Mouse (Mus musculus): ENCODE results near the gene Sumo1.

The Sumo1 gene

GRCm38 (mm10) chr1:59594586-59595266 is 75.9 kb downstream of the Sumo1 start:
- DNase-seq (ENCODE audit: extremely low read depth, insufficient read length, low spot score), result no peak

GRCm38 (mm10) chr1:59593622-59594035 is 77.0 kb downstream of the Sumo1 start:
- no peak for DNase-seq (ENCODE audit: extremely low read depth, insufficient read length, low spot score)

GRCm38 (mm10) chr1:59592876-59593275 is 77.8 kb downstream of the Sumo1 start:
- DNase-seq (ENCODE audit: extremely low read depth, insufficient read length, low spot score), result no peak

- no peak for DNase-seq (ENCODE audit: extremely low read depth, insufficient read length, low spot score)
These were observed 78.3 kb downstream of the Sumo1 start for GRCm38 (mm10) chr1:59592359-59592758.

- DNase-seq (ENCODE audit: extremely low read depth, insufficient read length, low spot score), result no peak
These were observed 81.4 kb downstream of the Sumo1 start for GRCm38 (mm10) chr1:59589271-59589670.

GRCm38 (mm10) chr1:59584656-59585410 is 85.8 kb downstream of the Sumo1 start:
- peak; percentile 43 for DNase-seq (ENCODE audit: extremely low read depth, insufficient read length, low spot score)

GRCm38 (mm10) chr1:59580880-59581279 is 89.8 kb downstream of the Sumo1 start:
- DNase-seq (ENCODE audit: extremely low read depth, insufficient read length, low spot score), result no peak

GRCm38 (mm10) chr1:59580131-59580751 is 90.4 kb downstream of the Sumo1 start:
- no peak for DNase-seq (ENCODE audit: extremely low read depth, insufficient read length, low spot score)

GRCm38 (mm10) chr1:59579327-59579726 is 91.3 kb downstream of the Sumo1 start:
- DNase-seq (ENCODE audit: extremely low read depth, insufficient read length, low spot score), result no peak

GRCm38 (mm10) chr1:59578770-59579169 is 91.9 kb downstream of the Sumo1 start:
- no peak for DNase-seq (ENCODE audit: extremely low read depth, insufficient read length, low spot score)

GRCm38 (mm10) chr1:59574262-59575187 is 96.1 kb downstream of the Sumo1 start:
- DNase-seq (ENCODE audit: extremely low read depth, insufficient read length, low spot score), result no peak

GRCm38 (mm10) chr1:59573843-59574242 is 96.8 kb downstream of the Sumo1 start:
- no peak for DNase-seq (ENCODE audit: extremely low read depth, insufficient read length, low spot score)

- DNase-seq (ENCODE audit: extremely low read depth, insufficient read length, low spot score), result no peak
These were observed 99.1 kb downstream of the Sumo1 start for GRCm38 (mm10) chr1:59571502-59571901.

GRCm38 (mm10) chr1:59570767-59571166 is 99.9 kb downstream of the Sumo1 start:
- DNase-seq (ENCODE audit: extremely low read depth, insufficient read length, low spot score), result no peak

GRCm38 (mm10) chr1:59569301-59569700 is 101.3 kb downstream of the Sumo1 start:
- DNase-seq (ENCODE audit: extremely low read depth, insufficient read length, low spot score), result no peak

GRCm38 (mm10) chr1:59568283-59568682 is 102.4 kb downstream of the Sumo1 start:
- no peak for DNase-seq (ENCODE audit: extremely low read depth, insufficient read length, low spot score)

- DNase-seq (ENCODE audit: extremely low read depth, insufficient read length, low spot score), result no peak
These were observed 103.1 kb downstream of the Sumo1 start for GRCm38 (mm10) chr1:59567521-59567920.

GRCm38 (mm10) chr1:59566926-59567325 is 103.7 kb downstream of the Sumo1 start:
- peak; percentile 69 for DNase-seq (ENCODE audit: extremely low read depth, insufficient read length, low spot score)

GRCm38 (mm10) chr1:59566281-59566680 is 104.4 kb downstream of the Sumo1 start:
- DNase-seq (ENCODE audit: extremely low read depth, insufficient read length, low spot score), result no peak

- no peak for DNase-seq (ENCODE audit: extremely low read depth, insufficient read length, low spot score)
These were observed 104.8 kb downstream of the Sumo1 start for GRCm38 (mm10) chr1:59565804-59566203.

- DNase-seq (ENCODE audit: extremely low read depth, insufficient read length, low spot score), result no peak
These were observed 107.1 kb downstream of the Sumo1 start for GRCm38 (mm10) chr1:59563581-59563980.
